Mouse (Mus musculus) C2C12 (cell line): ENCODE results near the gene Sorl1. TPM values are rescaled to one million over a fixed set of nuclear protein-coding genes. Genes with fewer than 3 reads are reported as not detected.

ENCODE experiments used
- H3K27me3 ChIP-seq: one replicate; pipeline ENCODE4 v1.6.1; 2011; ENCODE audit not compliant: control insufficient read depth, insufficient read depth, insufficient read length
- H3K36me3 ChIP-seq: one replicate; pipeline ENCODE4 v1.6.1; 2011; ENCODE audit not compliant: control insufficient read depth, insufficient read depth
- H3K4me3 ChIP-seq: one replicate; pipeline ENCODE4 v1.5.1; 2011; ENCODE audit warnings: mild to moderate bottlenecking, control low read depth; ENCODE audit not compliant: poor library complexity, insufficient read depth, severe bottlenecking
- H3K79me2 ChIP-seq: one replicate; pipeline ENCODE4 v1.6.1; 2011; ENCODE audit not compliant: control insufficient read depth, insufficient read depth
- H3K79me3 ChIP-seq: one replicate; pipeline ENCODE4 v1.6.1; 2011; ENCODE audit warnings: low read depth, control low read depth
- H3ac ChIP-seq: one replicate; pipeline ENCODE3; 2011; ENCODE audit warnings: low read depth; ENCODE audit not compliant: control insufficient read depth, insufficient read length
- CEBPB ChIP-seq: IDR thresholded peaks from one replicate; pipeline ENCODE4 v1.6.1; 2011; ENCODE audit warnings: low read depth, mild to moderate bottlenecking, control low read depth, moderate library complexity
- CTCF ChIP-seq: IDR thresholded peaks from one replicate; pipeline ENCODE4 v1.5.1; 2011; ENCODE audit not compliant: control insufficient read depth, insufficient read depth, insufficient read length
- FOSL1 ChIP-seq: IDR thresholded peaks from one replicate; pipeline ENCODE4 v1.8.0; 2011; ENCODE audit warnings: mild to moderate bottlenecking, low read length; ENCODE audit not compliant: poor library complexity, insufficient read depth, severe bottlenecking
- MAX ChIP-seq: IDR thresholded peaks from one replicate; pipeline ENCODE4 v1.6.1; 2011; ENCODE audit warnings: mild to moderate bottlenecking, control low read depth
- MYOD1 ChIP-seq: IDR thresholded peaks from one replicate; pipeline ENCODE4 v1.6.1; 2011; ENCODE audit warnings: low read depth; ENCODE audit not compliant: control insufficient read depth, insufficient read length
- MYOG ChIP-seq: IDR thresholded peaks from one replicate; pipeline ENCODE4 v1.6.1; 2011; ENCODE audit not compliant: control insufficient read depth, insufficient read length; ENCODE audit errors: extremely low read depth
- USF1 ChIP-seq: IDR thresholded peaks from one replicate; pipeline ENCODE4 v1.6.1; 2011; ENCODE audit warnings: low read depth, mild to moderate bottlenecking, control low read depth, moderate library complexity
- polyA plus RNA-seq: library from polyadenylated mRNA; unstranded; fragments of >200 nt; fragmentation: generic; extraction: Trizol; gene quantifications from one replicate; pipeline ENCODE4 v1.2.1, GENCODE M21; 2012; ENCODE audit warnings: missing spikeins

The Sorl1 gene
- polyA plus RNA-seq, 1 experiment = 0.02 TPM

DNA sequence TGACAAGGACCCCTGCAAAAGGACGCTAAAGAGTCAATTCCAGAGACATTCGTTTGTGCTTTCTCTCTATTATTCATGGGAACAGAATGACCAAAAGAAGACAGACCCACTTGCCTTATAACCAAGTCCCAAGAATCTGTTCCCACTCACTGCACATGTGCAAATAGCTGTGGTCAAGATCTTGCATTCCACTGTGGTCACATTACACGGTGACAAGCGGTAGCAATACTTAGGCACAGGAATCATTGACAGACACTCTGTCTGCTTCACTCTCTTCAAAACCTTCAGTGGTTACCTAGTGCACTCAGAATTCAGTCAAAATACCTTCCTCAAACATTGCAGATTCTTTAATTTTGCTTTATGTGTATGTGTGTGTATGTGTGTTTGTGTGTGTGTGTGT, 36.2 kb downstream of the Sorl1 start:
- Histone ChIP-seq H3ac (no peak overlapping the region), H3K27me3 (peaks cover 9% of the 10 kb centered on the region), H3K36me3 (no peaks in the 10 kb centered on the region), H3K4me3 (no peak overlapping the region), H3K79me2 (no peaks in the 10 kb centered on the region), H3K79me3 (no peaks in the 10 kb centered on the region)
- TF ChIP-seq USF1 (no peak), CEBPB (no peak), MYOD1 (no peak), FOSL1 (no peak), MYOG (no peak), CTCF (no peak), MAX (no peak)

DNA sequence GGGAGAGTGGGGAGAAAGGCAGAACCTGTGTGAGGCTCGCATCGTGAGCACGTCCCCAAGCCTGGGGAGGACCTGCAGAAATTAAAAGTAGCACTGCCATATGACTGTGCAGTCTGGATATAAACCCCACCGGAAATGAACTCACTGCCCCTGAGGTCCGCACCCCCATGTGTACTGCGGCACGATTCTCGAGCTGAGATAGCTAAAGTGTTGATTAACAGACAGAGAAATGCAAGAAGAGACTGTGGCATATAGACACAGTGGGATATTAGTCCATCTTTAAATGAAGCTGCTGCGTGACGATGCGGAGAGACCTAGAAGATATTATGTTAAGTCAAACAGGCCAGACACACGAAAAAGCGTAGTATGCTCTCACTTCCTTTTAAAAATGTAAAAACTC, 38.1 kb downstream of the Sorl1 start:
- Histone ChIP-seq H3K27me3 (peaks cover 25% of the 10 kb centered on the region), H3ac (no peak overlapping the region), H3K4me3 (no peak overlapping the region), H3K36me3 (no peaks in the 10 kb centered on the region), H3K79me3 (no peaks in the 10 kb centered on the region), H3K79me2 (no peaks in the 10 kb centered on the region)
- TF ChIP-seq MYOG (no peak), CTCF (no peak), MAX (no peak), FOSL1 (no peak), MYOD1 (no peak), CEBPB (no peak), USF1 (no peak)

GRCm38 (mm10) chr9:42083661-42084067, 40.4 kb downstream of the Sorl1 start:
- TF ChIP-seq MYOD1 = no peak
- TF ChIP-seq CEBPB = no peak
- no peak for TF ChIP-seq CTCF
- no peak for TF ChIP-seq FOSL1
- TF ChIP-seq USF1 = no peak
- TF ChIP-seq MAX = no peak
- no peak for TF ChIP-seq MYOG
- Histone ChIP-seq H3K79me2 (no peaks in the 10 kb centered on the region), H3K4me3 (no peak overlapping the region), H3K27me3 (peaks cover 29% of the 10 kb centered on the region), H3ac (no peak overlapping the region), H3K79me3 (no peaks in the 10 kb centered on the region), H3K36me3 (no peaks in the 10 kb centered on the region)

DNA sequence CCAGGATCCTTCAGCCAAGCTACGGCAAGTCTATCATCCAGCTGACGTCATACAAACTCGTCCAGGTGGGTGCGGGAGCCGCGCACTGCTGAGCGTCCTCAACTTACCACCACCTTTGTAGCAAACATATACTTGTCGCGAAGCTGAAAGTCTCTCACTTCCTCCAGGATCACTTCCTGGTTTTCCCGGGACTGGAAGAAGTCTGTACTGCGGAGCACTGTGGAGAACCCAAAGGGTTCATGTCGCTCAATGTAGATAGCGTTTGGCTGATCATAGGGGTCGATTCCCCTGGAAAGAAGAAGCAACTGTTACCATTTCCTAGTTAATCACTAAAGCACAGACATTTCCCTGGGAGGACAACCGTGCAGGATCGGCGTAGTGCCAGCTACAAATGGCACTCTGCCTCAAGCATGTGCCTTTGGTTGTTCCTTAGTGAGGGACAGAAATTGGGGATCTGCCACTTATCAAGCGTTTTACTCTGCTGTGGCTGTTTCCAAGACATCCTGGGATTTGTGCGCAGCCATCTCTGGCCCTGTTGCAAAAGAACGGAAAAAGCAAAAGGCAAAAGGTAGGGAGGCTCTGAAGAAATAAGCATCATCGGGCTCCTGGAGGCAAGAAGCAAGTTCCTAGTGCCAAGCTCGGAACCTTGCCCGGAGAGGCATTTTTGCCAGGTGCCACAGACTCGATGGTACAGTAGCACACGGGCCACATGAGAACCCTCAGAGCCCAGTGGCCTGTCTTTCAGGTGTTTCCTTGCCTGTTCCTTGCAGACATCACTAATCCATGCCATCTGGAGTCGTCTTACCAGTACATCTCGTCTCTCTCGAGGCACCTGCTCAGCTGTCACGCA, 42.2 kb downstream of the Sorl1 start:
- Histone ChIP-seq H3K79me2 (no peaks in the 10 kb centered on the region), H3K4me3 (no peak overlapping the region), H3K79me3 (no peaks in the 10 kb centered on the region), H3K27me3 (peaks cover 29% of the 10 kb centered on the region), H3K36me3 (no peaks in the 10 kb centered on the region), H3ac (no peak overlapping the region)
- no peak for TF ChIP-seq MYOD1
- TF ChIP-seq MAX = no peak
- no peak for TF ChIP-seq USF1
- no peak for TF ChIP-seq CTCF
- no peak for TF ChIP-seq FOSL1
- TF ChIP-seq MYOG = no peak

GRCm38 (mm10) chr9:42080671-42081070, 43.4 kb downstream of the Sorl1 start:
- no peaks in the 10 kb centered on the region for H3K79me2 ChIP-seq
- no peak overlapping the region for H3ac ChIP-seq
- H3K79me3 ChIP-seq = no peaks in the 10 kb centered on the region
- H3K36me3 ChIP-seq = no peaks in the 10 kb centered on the region
- H3K27me3 ChIP-seq = peaks cover 29% of the 10 kb centered on the region
- TF ChIP-seq MYOD1 (no peak), MAX (no peak), USF1 (no peak), CEBPB (no peak), CTCF (no peak), FOSL1 (no peak), MYOG (no peak)
- H3K4me3 ChIP-seq = no peak overlapping the region
